Comparison of ENCODE assay signal across 8 mouse cellular contexts in genomic region chr7:114414421-114415335, GRCm38 (mm10). TPM values are rescaled to one million over a fixed set of nuclear protein-coding genes. Genes with fewer than 3 reads are reported as not detected.
DNase-seq lines count a peak whose midpoint lies in the region; ATAC-seq and TF ChIP-seq lines count a peak whose summit lies in the region.

Gene Pde3b (plus strand): TSS chr7:114415281.

- no peaks in the 10 kb centered on the region for H3K9me3 ChIP-seq in forebrain, postnatal 0 days (ENCODE audit: low read length)
- no peaks in the 10 kb centered on the region for H3K9me3 ChIP-seq in lung, embryonic 14.5 days (ENCODE audit: low read depth, low read length)
- no peaks in the 10 kb centered on the region for H3K9me3 ChIP-seq in neural tube, embryonic 15.5 days (replicated peaks)

- H3K27ac ChIP-seq in forebrain, postnatal 0 days (ENCODE audit: low read depth, low read length): peak within 1 kb of the TSS; percentile 96
- peak within 1 kb of the TSS; percentile 88 for H3K27ac ChIP-seq in lung, embryonic 14.5 days (ENCODE audit: low read depth)
- H3K27ac ChIP-seq in neural tube, embryonic 15.5 days (replicated peaks): peak within 1 kb of the TSS; percentile 95

- TF ChIP-seq CTCF in forebrain, postnatal 0 days (IDR thresholded peaks at IDR 0.05; ENCODE audit: low read depth): no peak
- no peak for TF ChIP-seq CTCF in lung, embryonic 14.5 days (IDR thresholded peaks at IDR 0.05; ENCODE audit: low read depth)

- peak; percentile 76 for ATAC-seq in forebrain, postnatal 0 days
- peak; percentile 94 for ATAC-seq in lung, embryonic 14.5 days (ENCODE audit: insufficient read depth)
- ATAC-seq in neural tube, embryonic 15.5 days (ENCODE audit: low FRiP score): peak; percentile 86

- no peaks in the 10 kb centered on the region for H3K36me3 ChIP-seq in forebrain, postnatal 0 days (ENCODE audit: insufficient read depth)
- H3K36me3 ChIP-seq in lung, embryonic 14.5 days (ENCODE audit: insufficient read depth): no peaks in the 10 kb centered on the region
- H3K36me3 ChIP-seq in neural tube, embryonic 15.5 days: no peaks in the 10 kb centered on the region

- H3K27me3 ChIP-seq in forebrain, postnatal 0 days (ENCODE audit: insufficient read depth, low read length): no peaks in the 10 kb centered on the region
- H3K27me3 ChIP-seq in lung, embryonic 14.5 days (ENCODE audit: insufficient read depth, low read length): no peaks in the 10 kb centered on the region
- H3K27me3 ChIP-seq in neural tube, embryonic 15.5 days (replicated peaks): no peaks in the 10 kb centered on the region

- H3K4me2 ChIP-seq in forebrain, postnatal 0 days (ENCODE audit: low read depth): peak within 1 kb of the TSS; percentile 80
- H3K4me2 ChIP-seq in lung, embryonic 14.5 days: peak within 1 kb of the TSS; percentile 96
- peak within 1 kb of the TSS; percentile 87 for H3K4me2 ChIP-seq in neural tube, embryonic 15.5 days

- H3K4me3 ChIP-seq in forebrain, postnatal 0 days (ENCODE audit: low read depth, low read length): peak within 1 kb of the TSS; percentile 95
- peak within 1 kb of the TSS; percentile 91 for H3K4me3 ChIP-seq in lung, embryonic 14.5 days (ENCODE audit: low read depth, low read length)
- H3K4me3 ChIP-seq in neural tube, embryonic 15.5 days (replicated peaks): peak within 1 kb of the TSS; percentile 91

- H3K4me1 ChIP-seq in forebrain, postnatal 0 days (ENCODE audit: insufficient read depth): 0 out of 2 replicates have a peak, but pooled peaks cover 8% of the 10 kb centered on the region
- peaks cover 10% of the 10 kb centered on the region for H3K4me1 ChIP-seq in lung, embryonic 14.5 days (ENCODE audit: insufficient read depth)
- peaks cover 19% of the 10 kb centered on the region for H3K4me1 ChIP-seq in neural tube, embryonic 15.5 days

- DNase-seq in ES-CJ7 (ENCODE audit: low read depth, low spot score): peak; percentile 38
- DNase-seq in c-Kit-positive CD71-positive TER-119-positive erythroid progenitor cells, embryonic 14.5 days (ENCODE audit: low spot score): peak; percentile 17
- peak; percentile 75 for DNase-seq in forebrain, postnatal 0 days
- peak; percentile 73 for DNase-seq in heart, postnatal 4 days
- peak; percentile 9 to 35 for DNase-seq in layer of hippocampus, adult 8-10 months (ENCODE audit: low spot score in 2 of 2)
- DNase-seq in lung, embryonic 14.5 days: peak; percentile 89
- DNase-seq in thymus, postnatal 10 days (ENCODE audit: low spot score in 2 of 2): peak; percentile 52 to 70

- H3K9ac ChIP-seq in forebrain, postnatal 0 days: peak within 1 kb of the TSS; percentile 91
- H3K9ac ChIP-seq in lung, embryonic 14.5 days: peak within 1 kb of the TSS; percentile 90
- peak within 1 kb of the TSS; percentile 75 for H3K9ac ChIP-seq in neural tube, embryonic 15.5 days (replicated peaks)

- 3% methylated on average over 52 of the region's 70 CpGs for whole genome bisulfite sequencing in forebrain, postnatal 0 days
- 2% methylated on average over 47 of the region's 70 CpGs for WGBS in lung, embryonic 14.5 days
- WGBS in neural tube, embryonic 15.5 days: under 1% methylated on average over 60 of the region's 70 CpGs

RNA-seq across cellular contexts. Expression of gene Pde3b, which starts in this region (rescaled TPM):
- total RNA-seq in forebrain, postnatal 0 days (2014; rRNA removed): 13.5 and 14.5 TPM in 2 replicates
- 2.0 and 2.3 TPM in 2 replicates for polyA plus RNA-seq in forebrain, postnatal 0 days (2015; fragmentation: Nextera tagmentation; extraction: Ambion mirVana)
- 10 to 100 TPM; 13.2 TPM for total RNA-seq in heart, postnatal 4 days (2021)
- total RNA-seq in layer of hippocampus, adult 8-10 months (2022): 10 to 100 TPM in 3 of 4 experiments, 1 to 10 TPM in 1; 9.1 to 13.4 (median 11.3) TPM
- 11.7 and 12.2 TPM in 2 replicates for polyA plus RNA-seq in lung, embryonic 14.5 days (2014; fragmentation: Nextera tagmentation; extraction: Ambion mirVana)
- 4.9 TPM in 2 replicates for polyA plus RNA-seq in neural tube, embryonic 15.5 days (2015; fragmentation: Nextera tagmentation; extraction: Ambion mirVana)

Comparison
In these comparisons a context has a peak if more than half of its experiments do, and no peak if none do; other contexts are left out.
1. Peak in every context shown above with its lines: DNase-seq, ATAC-seq, H3K4me3 ChIP-seq and H3K27ac ChIP-seq.
2. DNase-seq: peak in every context shown above with its lines; median percentile 89 in lung, embryonic 14.5 days; 75 in forebrain, postnatal 0 days; 73 in heart, postnatal 4 days; 61 in thymus, postnatal 10 days; 38 in ES-CJ7; 22 in layer of hippocampus, adult 8-10 months; 17 in c-Kit-positive CD71-positive TER-119-positive erythroid progenitor cells, embryonic 14.5 days.